Mouse (Mus musculus): ENCODE results near the gene Mob3a.

- TF ChIP-seq CTCF (IDR thresholded peaks at IDR 0.05; ENCODE audit: borderline replicate concordance, insufficient read depth, low read length) (peak; percentile 99), POLR2A (IDR thresholded peaks at IDR 0.05; ENCODE audit: low read depth, low read length) (no peak)
These were observed 45.6 kb upstream of the Mob3a start for GRCm38 (mm10) chr10:80747410-80747809.
